Mouse (Mus musculus) yolk sac, embryonic 10.5 days (tissue): ENCODE results near the gene Ccnd3.

Experiments
- DNase-seq: peaks from one replicate; pipeline ENCODE4 v3.0.0-alpha.2; 2017; ENCODE audit warnings: low spot score

Gene Ccnd3

GRCm38 (mm10) chr17:47504941-47505346 is at the start of gene Ccnd3:
Ccnd3 (plus strand) TSS chr17:47505051.
- peak; percentile 71 for DNase-seq

DNA sequence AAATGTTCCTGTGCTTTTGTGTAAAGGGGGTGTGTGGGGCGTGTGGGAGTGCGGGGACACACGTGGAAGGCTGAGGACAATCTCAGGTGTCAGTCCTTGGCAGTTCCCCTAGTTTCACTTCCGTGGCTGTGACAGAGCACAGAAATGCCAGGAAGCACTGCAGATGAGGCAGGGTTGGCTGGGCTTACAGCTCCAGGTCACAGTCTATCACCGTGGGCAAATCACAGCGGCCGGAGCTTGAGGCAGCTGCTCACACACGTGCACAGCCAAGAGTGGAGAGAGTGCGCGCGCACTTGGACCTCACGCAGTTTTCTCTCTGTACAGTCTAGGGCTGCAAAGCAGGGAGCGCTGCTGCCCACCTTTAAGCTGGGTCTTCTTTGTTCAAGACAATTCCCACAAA is 46.5 kb upstream of the Ccnd3 start:
- DNase-seq, result no peak

DNA sequence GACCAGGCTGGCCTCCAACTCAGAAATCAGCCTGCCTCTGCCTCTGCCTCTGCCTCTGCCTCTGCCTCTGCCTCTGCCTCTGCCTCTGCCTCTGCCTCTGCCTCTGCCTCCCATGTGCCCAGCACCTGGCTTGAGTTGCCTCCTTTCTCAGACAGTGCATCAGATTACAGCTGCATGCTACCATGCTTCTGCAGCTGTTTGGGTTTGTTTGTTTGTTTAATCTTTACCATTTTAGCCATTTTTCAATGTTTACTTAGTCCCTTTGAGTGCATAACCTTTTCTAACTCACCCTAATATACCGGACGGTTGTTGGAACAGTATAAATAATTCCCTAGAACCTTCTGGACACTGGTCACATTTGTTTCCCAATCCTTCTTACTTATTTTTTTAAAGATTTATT is 45.9 kb upstream of the Ccnd3 start:
- DNase-seq, result no peak

- DNase-seq, result no peak
Observed at GRCm38 (mm10) chr17:47459341-47459919, 45.4 kb upstream of the Ccnd3 start.

- DNase-seq, result no peak
Observed at GRCm38 (mm10) chr17:47461688-47462087, 43.2 kb upstream of the Ccnd3 start.

DNA sequence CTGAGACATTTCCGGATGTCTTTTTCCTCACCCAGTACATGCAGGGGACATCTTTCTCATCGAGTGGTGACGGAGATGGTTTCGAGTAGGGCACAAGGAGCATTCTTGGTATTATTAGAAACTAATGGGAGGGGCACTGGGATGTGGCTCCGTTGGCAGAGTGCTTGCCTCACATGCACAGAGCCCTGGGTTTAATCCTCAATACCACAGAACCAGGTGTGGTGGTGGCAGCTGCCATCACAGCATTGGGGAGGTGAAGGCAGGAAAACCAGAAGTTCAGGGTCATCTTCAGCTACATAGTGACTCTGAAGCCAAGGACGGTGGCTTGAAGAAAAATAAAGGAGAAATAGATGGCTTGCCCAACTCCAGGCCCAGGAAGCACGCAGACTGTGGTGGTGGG is 42.6 kb upstream of the Ccnd3 start:
- no peak for DNase-seq

- peak; percentile 86 for DNase-seq
Observed at GRCm38 (mm10) chr17:47462728-47463388, 42.0 kb upstream of the Ccnd3 start.

DNA sequence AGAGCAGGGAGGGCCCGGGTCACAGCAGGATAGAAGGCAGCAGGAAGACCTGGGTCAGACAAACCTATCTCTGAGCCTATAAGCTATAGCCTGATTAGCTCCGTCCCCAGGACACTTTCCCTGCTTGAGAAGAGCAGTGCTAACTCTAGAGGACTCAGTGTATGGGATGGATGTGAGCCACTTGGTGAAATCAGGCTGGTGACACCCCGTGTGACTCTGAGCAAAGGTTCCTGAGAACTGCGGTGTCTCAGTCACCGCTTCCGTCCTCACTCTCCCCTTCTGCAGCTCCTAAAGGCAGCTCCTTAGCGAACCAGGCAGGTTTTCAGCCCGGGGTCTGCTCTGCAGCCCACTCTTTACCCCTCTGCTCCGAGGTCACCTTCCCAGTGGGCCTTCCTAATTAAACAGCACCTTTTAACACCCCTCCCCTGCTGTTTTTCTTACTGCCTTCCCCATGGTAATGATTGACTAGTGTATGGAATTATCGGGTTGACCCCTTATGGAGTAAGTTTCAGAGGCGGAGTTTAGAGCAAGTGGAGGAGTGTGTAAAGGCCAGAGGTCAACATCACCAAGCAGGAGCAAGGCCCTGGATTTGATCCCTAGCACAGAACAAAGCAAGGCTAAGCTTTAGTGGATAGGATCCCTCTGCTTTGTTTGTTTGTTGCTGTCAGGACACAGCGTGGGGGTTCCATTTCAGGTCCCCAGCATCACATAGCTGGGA is 40.4 kb upstream of the Ccnd3 start:
- DNase-seq, result peak; percentile 82

DNA sequence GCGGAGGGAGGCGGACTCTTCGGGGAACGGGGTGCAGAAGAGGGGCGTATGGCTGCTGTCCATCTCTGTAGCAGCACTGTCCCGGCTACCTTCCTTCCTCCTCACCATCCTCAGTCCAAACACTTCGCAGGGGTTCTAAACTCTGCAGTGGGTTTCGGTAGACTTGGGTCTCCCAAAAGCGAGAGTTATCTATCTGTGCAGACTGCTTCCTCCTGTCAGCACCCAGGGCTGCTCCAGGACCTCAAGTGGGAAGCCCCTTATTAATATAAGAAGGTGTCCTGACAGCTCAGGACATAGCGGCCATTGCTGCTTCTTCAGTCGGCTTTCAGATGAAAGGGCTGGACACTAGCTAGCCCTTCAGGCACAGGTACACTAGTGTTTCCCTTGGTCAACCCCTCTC is 39.8 kb upstream of the Ccnd3 start:
- DNase-seq, result no peak

GRCm38 (mm10) chr17:47466284-47466683 is 38.6 kb upstream of the Ccnd3 start:
- peak; percentile 6 for DNase-seq

- DNase-seq, result no peak
Observed at GRCm38 (mm10) chr17:47467659-47468058, 37.2 kb upstream of the Ccnd3 start.

DNA sequence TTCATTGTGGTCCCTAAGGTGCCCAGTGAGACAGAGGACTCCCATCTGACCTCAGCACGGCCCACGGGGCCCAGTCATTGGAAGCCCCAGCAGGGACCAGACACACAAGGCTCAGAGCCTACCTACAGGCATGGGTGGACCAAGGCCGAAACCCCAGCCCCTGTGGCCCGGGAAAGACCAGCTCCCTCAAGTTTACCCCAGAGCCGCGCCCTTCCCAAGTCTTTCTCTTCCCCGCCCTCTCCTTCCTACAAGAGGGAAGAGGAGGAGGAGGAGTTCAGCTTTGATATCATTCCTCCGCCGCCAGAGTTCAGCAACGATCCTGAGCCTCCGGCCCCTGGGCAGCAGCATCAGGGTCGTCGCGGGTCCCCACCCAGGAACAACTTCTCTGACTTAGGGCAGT is 36.8 kb upstream of the Ccnd3 start:
- DNase-seq, result no peak

- DNase-seq, result peak; percentile 2
Observed at GRCm38 (mm10) chr17:47468466-47468865, 36.4 kb upstream of the Ccnd3 start.

DNA sequence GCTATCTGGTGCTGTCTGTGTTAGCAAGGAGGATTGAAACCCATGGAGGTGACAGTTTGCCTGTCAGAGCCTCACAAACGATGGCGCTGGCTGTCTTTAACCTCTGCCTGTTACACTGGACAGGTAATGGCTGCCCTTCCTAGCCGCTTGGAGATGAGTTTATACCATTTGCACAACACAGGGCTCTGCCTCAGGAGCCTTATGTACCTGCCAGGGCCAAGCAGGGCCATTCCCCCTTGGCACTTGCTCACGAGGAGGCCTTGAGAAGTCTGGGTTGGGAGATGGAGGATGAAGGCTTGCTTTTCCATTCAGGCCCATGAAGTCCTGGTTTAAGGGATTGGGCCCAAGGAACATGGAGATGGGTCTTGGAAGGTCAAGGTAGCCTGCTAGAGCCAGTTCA is 35.2 kb upstream of the Ccnd3 start:
- no peak for DNase-seq

DNA sequence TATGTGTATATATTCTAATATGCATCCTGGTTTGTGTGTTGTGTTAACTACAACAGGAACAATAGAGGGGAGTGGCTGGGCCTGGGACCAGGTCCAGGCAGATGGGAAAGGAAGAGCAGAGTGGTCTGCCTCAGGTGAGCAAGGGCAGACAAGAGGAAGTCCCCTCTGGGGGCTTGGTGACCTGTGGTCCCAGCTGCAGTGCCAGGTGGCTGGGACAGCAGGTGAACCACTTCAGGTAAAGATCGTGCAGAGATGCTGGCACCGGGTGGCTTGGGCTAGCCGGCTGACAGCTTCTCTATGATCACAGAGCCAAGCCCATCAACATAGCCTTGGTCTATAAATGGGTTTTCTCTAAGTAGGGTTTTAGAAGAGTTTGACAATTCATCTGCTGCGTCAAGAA is 34.7 kb upstream of the Ccnd3 start:
- DNase-seq, result no peak

GRCm38 (mm10) chr17:47470686-47471085 is 34.2 kb upstream of the Ccnd3 start:
- DNase-seq, result no peak

- no peak for DNase-seq
Observed at GRCm38 (mm10) chr17:47472435-47473350, 32.2 kb upstream of the Ccnd3 start.

- peak; percentile 63 for DNase-seq
Observed at GRCm38 (mm10) chr17:47473434-47473974, 31.3 kb upstream of the Ccnd3 start.

GRCm38 (mm10) chr17:47474250-47474649 is 30.6 kb upstream of the Ccnd3 start:
- no peak for DNase-seq

DNA sequence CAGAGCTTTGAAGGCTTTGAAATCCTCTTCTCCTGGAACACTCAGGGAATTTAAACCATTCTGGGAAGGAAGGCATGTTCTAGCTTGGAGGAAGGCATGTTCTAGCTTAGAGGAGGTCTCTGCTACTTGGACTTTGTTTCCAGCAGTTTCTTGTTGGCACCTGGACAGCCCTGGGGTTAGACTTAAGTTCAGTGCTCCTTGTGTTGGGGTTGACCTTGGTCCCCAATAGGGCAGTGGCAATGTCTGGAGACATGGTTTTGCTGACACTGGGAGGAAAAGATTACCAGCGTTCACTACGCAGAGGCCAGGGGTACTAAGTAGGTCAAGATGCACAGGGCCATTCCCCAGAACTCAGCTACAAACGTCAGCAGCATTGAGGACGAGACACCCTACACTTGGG is 29.7 kb upstream of the Ccnd3 start:
- no peak for DNase-seq

DNA sequence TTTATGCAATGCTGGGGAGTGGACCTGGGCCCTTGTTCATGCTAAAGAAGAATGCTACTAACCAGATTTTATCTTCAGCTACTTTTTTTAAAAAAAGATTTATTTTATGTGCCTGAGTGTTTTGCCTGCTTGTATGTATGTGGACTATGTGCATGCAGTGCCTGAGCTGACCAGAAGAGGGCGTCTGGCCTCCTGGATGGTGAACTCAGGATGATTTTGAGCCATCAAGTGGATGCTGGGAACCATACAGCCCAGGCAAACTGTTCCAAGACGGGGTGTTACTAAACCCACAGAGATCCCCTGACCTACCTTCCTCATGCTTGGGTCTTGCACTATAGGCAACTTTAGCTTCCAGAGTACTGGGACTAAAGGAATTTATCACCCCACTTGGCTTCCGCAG is 29.1 kb upstream of the Ccnd3 start:
- no peak for DNase-seq

DNA sequence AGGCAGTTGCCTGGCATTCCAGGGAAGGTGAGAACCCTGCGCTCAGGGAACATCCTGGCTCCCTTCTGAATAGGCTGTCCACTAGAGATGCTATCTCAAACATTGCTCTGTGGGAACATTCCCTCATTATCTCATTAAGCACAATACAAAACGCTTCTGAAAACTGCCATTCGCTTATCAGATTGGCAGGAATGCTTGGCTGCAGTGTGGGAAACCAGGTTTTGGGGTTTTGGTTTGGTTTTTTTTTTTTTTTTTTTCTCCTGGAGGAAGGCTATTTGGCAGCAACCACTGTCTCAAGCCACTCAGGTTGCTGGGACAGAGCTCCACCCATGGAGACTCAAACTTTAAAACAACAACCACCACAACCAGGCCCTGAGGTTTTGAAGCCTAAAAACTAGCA is 25.0 kb upstream of the Ccnd3 start:
- DNase-seq, result no peak
